8 mouse cellular contexts compared by ENCODE assay signal in genomic region chr13:85189644-85190121, GRCm38 (mm10). TPM values are rescaled to one million over a fixed set of nuclear protein-coding genes. Genes with fewer than 3 reads are reported as not detected.
DNase-seq lines count a peak whose midpoint lies in the region; ATAC-seq and TF ChIP-seq lines count a peak whose summit lies in the region.

No protein-coding gene starts in this region.

- intact Hi-C loops in left cerebral cortex, postnatal 4 days (cut with DNase I): no loop called here

- H3K9ac ChIP-seq in liver, embryonic 15.5 days: peak overlapping the region; percentile 85

- H3K4me2 ChIP-seq in liver, embryonic 15.5 days: peak overlapping the region; percentile 92

- H3K4me1 ChIP-seq in liver, embryonic 15.5 days (replicated peaks): peaks cover 16% of the 10 kb centered on the region
- H3K4me1 ChIP-seq in small intestine, adult 2 months (ENCODE audit: control insufficient read depth, insufficient read depth, insufficient read length, low read length): no peaks in the 10 kb centered on the region

- no peaks in the 10 kb centered on the region for H3K27me3 ChIP-seq in liver, embryonic 15.5 days
- no peaks in the 10 kb centered on the region for H3K27me3 ChIP-seq in small intestine, adult 2 months (ENCODE audit: control insufficient read depth, insufficient read depth, low read length)

- peak overlapping the region; percentile 78 for H3K27ac ChIP-seq in liver, embryonic 15.5 days (replicated peaks)
- H3K27ac ChIP-seq in small intestine, adult 2 months (ENCODE audit: insufficient read depth, low read depth, low read length): peak overlapping the region; percentile 17

- WGBS in liver, embryonic 15.5 days (ENCODE audit: insufficient replicate concordance): under 1% methylated on average over 17 of the region's 17 CpGs
- WGBS in small intestine, adult 2 months: under 1% methylated on average over 17 of the region's 17 CpGs

- H3K9me3 ChIP-seq in liver, embryonic 15.5 days (replicated peaks): no peaks in the 10 kb centered on the region

- DNase-seq in adrenal gland, postnatal 14 days: peak; percentile 68
- DNase-seq in adrenal gland, postnatal 4 days (ENCODE audit: low spot score in 2 of 2): no peak
- peak; percentile 34 to 50 for DNase-seq in spleen, postnatal 36 days (ENCODE audit: low spot score in 2 of 2)
- DNase-seq in spleen, postnatal 10 days (ENCODE audit: low spot score in 2 of 2): no peak
- DNase-seq in left cerebral cortex, postnatal 4 days: no peak

- peaks cover 19% of the 10 kb centered on the region for H3K36me3 ChIP-seq in liver, embryonic 15.5 days (replicated peaks)
- H3K36me3 ChIP-seq in small intestine, adult 2 months (ENCODE audit: control insufficient read depth, insufficient read depth, low read length): peaks cover 9% of the 10 kb centered on the region

- ATAC-seq in hematopoietic stem cell, adult 5-6 weeks (replicated peaks in 1 of 2; ENCODE audit: insufficient read depth in 1 of 2, low FRiP score in 2 of 2, low TSS enrichment in 1 of 2, low read depth in 1 of 2, poor library complexity in 2 of 2, severe bottlenecking in 2 of 2): peak; percentile 64 to 74
- peak; percentile 77 for ATAC-seq in liver, embryonic 15.5 days (ENCODE audit: insufficient read depth)

- H3K4me3 ChIP-seq in liver, embryonic 15.5 days (replicated peaks): peak overlapping the region; percentile 90
- H3K4me3 ChIP-seq in small intestine, adult 2 months (ENCODE audit: low read depth, low read length): peak overlapping the region; percentile 89

- TF ChIP-seq CTCF in small intestine, adult 2 months (IDR thresholded peaks at IDR 0.05; ENCODE audit: extremely low read depth, insufficient read length, insufficient replicate concordance, low read depth, low read length): no peak

- TF ChIP-seq POLR2A in small intestine, adult 2 months (IDR thresholded peaks at IDR 0.05; ENCODE audit: low read depth, low read length): no peak

RNA-seq across cellular contexts. Expression of gene Ccnh, which starts 0.5 kb away (rescaled TPM):
- 52.2 and 56.9 TPM in 2 replicates for total RNA-seq in adrenal gland, postnatal 14 days (2021)
- 10 to 100 TPM; 46.6 to 47.8 TPM for total RNA-seq in adrenal gland, postnatal 4 days (2021)
- 77.7 and 116 TPM in 2 replicates for total RNA-seq in hematopoietic stem cell, adult 5-6 weeks (2017)
- polyA plus RNA-seq in liver, embryonic 15.5 days (2015; fragmentation: Nextera tagmentation; extraction: Ambion mirVana): 35.3 and 44.8 TPM in 2 replicates
- 1.7 and 2.8 TPM in 2 replicates for polyA plus RNA-seq in small intestine, adult 2 months (2012; rRNA removed)
- total RNA-seq in left cerebral cortex, postnatal 4 days (2021): 10 to 100 TPM; 46.1 to 49.0 TPM

Comparison
In these comparisons a context has a peak if more than half of its experiments do, and no peak if none do; other contexts are left out.
1. DNase-seq: peak in adrenal gland, postnatal 14 days (single experiment) and spleen, postnatal 36 days (2 of 2); none in adrenal gland, postnatal 4 days (0 of 2), spleen, postnatal 10 days (0 of 2) and left cerebral cortex, postnatal 4 days (single experiment).